Mouse (Mus musculus): ENCODE results near the gene Ube3b. TPM values are rescaled to one million over a fixed set of nuclear protein-coding genes. Genes with fewer than 3 reads are reported as not detected.

Gene Ube3b
- total RNA-seq, 2 experiments from 2014 or later: 65.9 to 79.5 TPM

DNA sequence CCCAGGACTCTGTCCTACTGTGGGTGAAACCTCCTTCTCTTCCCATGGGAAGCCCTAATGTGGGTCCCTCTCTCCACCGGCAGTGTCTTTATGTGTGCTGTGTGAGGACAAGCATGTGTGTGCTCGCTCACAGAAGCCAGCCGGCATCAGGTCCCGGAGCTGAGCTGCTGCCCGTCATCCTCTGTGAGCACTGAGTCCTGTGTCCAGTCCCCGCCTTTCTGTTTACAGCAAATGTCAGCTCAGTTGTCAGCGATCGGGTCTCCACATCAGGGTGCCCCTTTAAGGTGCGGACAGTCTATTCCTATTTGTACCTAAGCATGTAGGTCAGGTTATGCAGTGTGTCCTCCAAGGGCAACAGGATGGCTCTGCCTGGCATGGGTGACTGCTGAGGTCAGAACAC lies 6.8 kb upstream of the Ube3b start:
- no peak for DNase-seq

DNA sequence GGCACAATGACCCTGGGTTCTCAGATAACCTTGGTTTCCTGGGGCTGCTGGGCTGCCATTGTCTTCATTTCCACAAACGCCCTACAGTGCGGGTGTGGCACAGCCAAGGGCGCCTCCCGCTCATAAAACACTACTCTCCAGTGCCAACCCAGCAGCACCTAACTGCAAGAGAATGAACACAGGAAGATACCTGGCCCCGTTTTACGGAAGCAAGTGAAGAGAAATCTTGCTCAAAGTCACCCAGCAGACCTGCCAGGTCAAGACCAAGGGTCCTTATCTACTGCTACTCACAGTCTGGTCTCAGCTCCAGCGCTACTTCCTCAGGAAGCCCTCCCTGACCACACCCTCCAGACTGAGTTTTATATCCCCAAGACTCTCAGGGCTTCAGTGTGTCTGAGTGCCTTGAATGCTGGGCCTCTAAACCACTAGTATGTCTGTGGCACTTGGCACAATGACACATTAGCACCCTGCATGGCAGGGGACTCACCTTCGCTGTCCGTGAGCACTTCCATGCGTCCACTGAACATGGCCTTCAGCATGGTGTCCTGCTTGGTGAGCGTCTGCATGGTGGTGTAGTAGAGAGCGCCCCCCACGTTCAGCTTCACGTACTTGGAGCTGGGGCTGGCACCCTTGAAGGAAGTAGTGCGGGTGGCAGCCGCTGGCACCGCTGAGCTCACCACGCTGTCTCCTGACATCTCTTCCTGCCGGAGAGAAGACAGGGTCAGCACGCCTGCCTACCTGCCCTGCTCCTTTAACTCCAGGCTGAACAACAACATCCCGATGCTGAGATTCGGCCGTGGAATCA lies 5.8 kb upstream of the Ube3b start:
- no peak for DNase-seq

DNA sequence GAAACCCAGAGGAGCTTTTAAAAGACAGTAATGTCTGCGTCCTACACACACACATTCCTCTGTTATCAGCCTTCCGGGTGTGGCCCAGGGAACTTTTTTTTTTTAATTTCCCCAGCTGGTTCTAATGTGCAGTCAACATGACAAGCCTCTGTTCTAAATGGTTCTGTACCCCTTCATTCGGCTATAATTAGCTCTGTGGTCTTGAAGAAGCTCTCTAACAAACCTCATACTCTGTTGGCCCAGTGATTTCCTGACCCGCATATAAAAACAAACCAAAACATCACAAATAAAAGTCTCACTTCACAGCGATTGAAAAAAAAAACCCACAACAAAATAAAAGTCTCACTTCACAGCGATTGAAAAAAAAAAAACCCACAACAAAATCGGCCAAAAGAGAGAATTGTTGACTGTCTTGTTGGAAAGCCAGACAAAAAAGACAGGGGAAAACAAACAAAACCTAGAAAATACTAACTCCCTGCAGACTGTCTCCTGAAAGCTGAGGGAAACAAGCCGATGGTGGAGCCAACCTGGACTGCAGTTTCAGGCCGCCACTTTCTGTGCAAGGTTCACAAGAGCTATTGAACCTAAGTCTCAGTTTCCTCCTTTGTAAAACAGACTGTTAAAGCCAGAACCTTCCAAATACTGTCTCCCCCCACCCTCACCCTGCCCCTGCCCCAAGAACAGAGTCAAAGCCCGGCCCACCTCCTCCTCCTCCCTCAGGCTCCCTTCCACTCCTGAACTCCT lies 2.1 kb upstream of the Ube3b start:
- no peak for DNase-seq

DNA sequence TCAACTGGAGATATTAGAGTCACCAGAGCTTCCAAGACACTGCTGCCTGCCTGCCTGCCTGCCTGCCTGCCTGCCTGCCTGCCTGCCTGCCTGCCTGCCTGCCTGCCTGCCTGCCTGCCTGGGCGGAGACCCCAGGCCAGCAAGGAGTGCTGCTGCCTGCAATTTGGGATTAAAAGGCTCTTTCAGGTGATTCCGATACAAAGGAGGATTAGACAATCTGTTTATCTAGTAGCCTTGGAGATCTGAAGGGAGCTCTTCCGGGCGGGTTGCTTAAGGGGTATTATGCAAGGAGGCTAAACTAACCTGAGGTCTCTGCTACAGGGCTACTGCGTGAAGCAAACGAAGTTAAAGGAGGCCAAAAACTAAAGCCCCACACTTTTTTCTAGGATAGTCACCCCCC lies 1.5 kb upstream of the Ube3b start:
- no peak for DNase-seq

DNA sequence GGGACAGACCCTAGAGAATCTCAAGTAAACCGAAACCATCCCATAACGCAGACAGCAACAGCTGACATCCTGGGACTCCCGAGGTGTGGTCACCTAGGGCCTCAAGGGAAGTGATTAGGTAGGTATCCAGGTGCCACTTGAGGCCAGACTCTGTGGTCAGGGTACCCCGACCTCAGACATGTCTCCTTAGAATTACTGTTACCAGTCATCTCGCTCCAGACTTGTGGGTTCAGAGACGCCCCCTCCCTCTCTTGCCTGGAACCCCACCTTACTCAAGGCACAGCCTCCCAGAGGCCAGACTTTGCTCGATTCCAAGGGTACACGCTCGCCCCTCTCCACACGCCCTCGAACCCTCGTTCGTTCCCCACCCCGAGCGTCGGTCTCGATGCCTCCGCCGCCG lies 644 bp upstream of the Ube3b start:
- no peak for DNase-seq

DNA sequence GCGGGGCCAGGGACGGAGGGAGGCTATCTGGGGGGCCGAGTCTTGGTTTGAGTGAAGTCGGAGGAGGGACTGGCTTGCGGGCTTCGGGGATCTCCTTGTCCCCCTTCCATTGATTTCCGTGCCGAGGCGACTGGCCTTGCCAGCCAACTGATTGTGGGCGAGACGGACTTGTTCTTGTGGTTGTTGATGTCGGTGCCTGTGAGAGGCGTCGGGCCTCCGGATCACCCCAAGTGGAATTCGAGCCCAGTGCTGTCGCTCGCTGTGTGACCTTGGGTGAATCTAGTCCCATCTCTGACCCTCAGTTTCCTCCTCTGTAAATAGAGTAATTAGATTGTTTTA lies 575 bp downstream of the Ube3b start:
- no peak for DNase-seq

- peak; percentile 64 for DNase-seq
Observed at GRCm38 (mm10) chr5:114383184-114383904, 2.9 kb downstream of the Ube3b start.

DNA sequence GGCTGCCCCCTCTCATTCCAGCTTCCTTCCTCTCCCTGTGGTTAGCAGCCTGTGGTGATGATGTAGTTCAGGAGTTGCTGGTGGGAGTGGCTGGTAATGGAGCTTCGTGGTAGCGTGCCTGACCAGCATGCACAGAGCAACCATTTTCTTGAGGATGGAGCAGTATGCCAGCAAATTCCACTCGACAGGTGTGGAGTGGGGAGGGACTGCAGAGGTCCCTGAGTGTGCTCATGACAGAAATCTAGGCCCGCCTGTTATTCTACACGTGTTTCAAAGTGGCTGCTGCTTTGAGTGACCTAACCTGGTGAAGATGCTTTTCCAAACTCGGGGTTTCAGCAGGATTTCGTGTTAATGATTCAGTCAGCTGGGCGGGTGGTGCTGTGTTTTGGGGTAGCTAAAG lies 4.0 kb downstream of the Ube3b start:
- DNase-seq: no peak

DNA sequence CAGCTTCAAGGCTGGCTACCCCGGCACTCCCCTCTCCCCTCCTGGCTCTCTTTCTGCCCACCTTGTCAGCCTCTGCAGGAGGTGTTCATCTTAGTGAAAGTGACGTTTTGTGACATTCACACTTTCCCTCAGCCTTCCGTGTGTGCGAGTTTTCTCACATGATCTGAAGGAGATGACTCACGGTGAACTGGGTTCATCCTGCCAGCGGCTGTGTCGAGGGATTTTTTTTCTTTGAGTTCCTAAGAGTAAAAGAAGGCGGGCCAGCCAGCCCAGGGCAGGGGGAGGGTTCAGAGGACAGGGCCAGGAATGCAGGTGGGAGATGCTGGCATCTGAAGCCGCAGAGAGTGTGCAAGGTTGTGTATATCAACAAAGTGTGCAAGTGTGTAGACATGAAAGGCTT lies 12.8 kb downstream of the Ube3b start:
- DNase-seq: no peak

- peak; percentile 83 for DNase-seq
Observed at GRCm38 (mm10) chr5:114406592-114406991, 26.2 kb downstream of the Ube3b start.

DNA sequence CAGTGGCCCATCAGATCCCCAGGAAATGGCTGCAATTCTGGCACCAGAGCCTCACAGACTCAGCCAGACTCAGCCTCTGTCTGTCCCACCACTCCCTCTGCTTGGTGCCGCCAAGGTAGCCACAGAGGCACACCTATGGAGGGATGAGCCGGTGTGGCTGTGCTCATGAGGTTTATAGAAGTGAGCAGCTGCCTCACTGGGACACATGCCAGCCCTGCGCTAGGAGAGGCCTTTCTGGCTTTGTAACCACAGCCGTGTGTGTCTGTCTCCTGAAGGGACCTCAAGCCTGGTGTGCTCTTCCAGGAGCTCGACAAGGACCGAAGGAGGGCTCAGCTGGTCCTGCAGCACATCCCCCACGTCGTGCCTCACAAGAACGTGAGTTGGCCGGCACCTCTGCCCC lies 26.9 kb downstream of the Ube3b start:
- DNase-seq: peak; percentile 34

GRCm38 (mm10) chr5:114407810-114408209 lies 27.4 kb downstream of the Ube3b start:
- no peak for DNase-seq

DNA sequence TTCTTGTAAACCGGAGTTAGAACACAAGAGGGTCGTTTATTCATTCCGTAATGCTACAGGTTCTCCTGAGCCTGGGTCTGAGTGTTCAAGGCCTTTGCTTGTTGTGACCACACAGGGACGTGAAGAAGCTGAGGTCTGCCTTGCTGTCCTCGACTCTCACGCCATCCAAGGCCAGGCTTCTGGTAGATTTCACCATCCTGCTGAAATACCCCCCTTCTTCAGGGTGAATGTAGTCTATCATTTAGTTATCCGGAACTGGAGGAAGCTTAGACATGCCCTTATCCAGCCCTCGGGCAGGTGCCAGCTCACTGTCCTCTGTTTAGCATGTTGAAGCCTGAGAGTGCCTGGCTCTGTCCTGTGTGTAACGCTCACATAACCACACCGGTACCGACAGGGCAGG lies 28.4 kb downstream of the Ube3b start:
- DNase-seq: peak; percentile 51

GRCm38 (mm10) chr5:114410429-114410828 lies 30.0 kb downstream of the Ube3b start:
- DNase-seq: no peak

GRCm38 (mm10) chr5:114412361-114412998 lies 32.1 kb downstream of the Ube3b start:
- DNase-seq: no peak

- peak; percentile 56 for DNase-seq
Observed at GRCm38 (mm10) chr5:114413067-114413735, 32.8 kb downstream of the Ube3b start.

GRCm38 (mm10) chr5:114415606-114416005 lies 35.2 kb downstream of the Ube3b start:
- DNase-seq: no peak

GRCm38 (mm10) chr5:114416855-114417254 lies 36.4 kb downstream of the Ube3b start:
- no peak for DNase-seq

- no peak for DNase-seq
Observed at GRCm38 (mm10) chr5:114418541-114418940, 38.1 kb downstream of the Ube3b start.

GRCm38 (mm10) chr5:114421561-114422298 lies 41.3 kb downstream of the Ube3b start:
- DNase-seq: no peak

DNA sequence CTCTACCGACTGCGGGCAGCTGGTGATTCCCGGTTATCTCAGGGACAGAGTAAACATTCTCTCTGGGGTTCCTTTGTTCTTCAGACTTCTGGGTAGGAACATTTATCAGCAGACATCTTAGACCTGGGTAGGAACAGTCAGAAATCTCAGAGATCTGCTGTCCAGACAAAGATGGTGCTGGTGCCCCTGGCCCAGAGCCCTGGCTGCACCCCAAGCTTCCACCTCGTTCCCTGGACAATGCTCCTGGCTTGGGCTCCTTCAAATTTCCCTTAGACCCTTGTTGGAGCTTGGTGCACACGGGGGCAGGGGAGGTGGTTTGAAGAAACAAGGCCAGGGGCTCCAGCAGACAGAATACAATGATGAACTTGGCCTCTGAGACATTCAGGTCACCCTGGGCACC lies 42.2 kb downstream of the Ube3b start:
- no peak for DNase-seq
